Mouse (Mus musculus): ENCODE data around the gene Ip6k1. TPM values are rescaled to one million over a fixed set of nuclear protein-coding genes. Genes with fewer than 3 reads are reported as not detected.

Ip6k1 gene
- polyA plus RNA-seq (2015; fragmentation: Nextera tagmentation; extraction: Ambion mirVana): 88.6 and 99.1 TPM in 2 replicates

DNA sequence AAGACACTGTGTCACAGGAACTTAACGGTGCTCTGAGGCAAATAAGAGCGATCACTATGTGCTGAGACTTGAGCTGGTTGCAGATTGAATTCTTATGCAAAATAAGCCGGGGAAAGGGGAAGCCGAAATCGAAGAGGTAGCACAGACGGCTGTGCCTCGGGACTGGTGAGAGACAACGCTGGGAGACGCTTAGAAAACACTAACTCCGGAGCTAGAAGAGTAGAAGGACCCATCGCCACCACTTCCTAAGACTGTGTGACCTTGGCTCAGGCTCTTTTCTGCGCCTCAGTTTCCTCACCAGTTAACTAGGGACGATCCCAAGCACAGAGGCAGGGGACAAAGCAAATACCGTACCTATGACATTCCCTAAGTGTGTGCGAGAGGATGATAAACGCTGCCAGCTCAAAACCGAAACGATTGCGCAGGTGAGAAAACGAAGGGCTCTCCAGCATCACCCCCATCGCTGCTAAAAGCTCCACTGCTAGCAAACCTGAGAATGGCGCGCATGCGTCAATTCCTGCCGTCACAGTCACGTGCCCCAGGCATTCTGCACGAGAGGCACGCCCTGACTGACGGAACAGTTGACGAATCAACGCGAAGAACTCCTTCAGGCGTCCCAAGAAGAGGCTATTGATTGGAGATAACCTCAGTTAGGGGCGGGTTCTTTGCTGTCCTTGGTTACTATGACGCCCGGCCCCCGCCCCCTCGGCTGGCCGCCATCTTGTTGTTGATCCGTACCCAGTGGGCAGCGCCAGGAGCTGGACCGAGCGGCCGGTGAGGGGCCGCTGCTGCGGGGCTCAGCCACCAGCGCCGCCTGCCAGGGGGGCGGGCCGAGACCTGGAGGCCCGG lies at the start of gene Ip6k1:
Gene Ip6k1 (plus strand): TSS at position 580 of the 849 bp plus-strand sequence.
- H3K9ac ChIP-seq (replicated peaks): peak within 1 kb of the TSS; percentile 92
- no peaks in the 10 kb centered on the region; the same call in 1 of the 2 replicates for H3K36me3 ChIP-seq
- peaks cover 29% of the 10 kb centered on the region for H3K4me1 ChIP-seq
- peak; percentile 99 for ATAC-seq (ENCODE audit: low FRiP score)
- WGBS: under 1% methylated on average over 51 of the region's 51 CpGs
- peak within 1 kb of the TSS; percentile 69 for H3K4me3 ChIP-seq (replicated peaks)
- no peaks in the 10 kb centered on the region for H3K27me3 ChIP-seq (replicated peaks)
- no peaks in the 10 kb centered on the region for H3K9me3 ChIP-seq (replicated peaks)
- peak within 1 kb of the TSS; percentile 81 for H3K4me2 ChIP-seq
- H3K27ac ChIP-seq (replicated peaks): peak within 1 kb of the TSS; percentile 94

DNA sequence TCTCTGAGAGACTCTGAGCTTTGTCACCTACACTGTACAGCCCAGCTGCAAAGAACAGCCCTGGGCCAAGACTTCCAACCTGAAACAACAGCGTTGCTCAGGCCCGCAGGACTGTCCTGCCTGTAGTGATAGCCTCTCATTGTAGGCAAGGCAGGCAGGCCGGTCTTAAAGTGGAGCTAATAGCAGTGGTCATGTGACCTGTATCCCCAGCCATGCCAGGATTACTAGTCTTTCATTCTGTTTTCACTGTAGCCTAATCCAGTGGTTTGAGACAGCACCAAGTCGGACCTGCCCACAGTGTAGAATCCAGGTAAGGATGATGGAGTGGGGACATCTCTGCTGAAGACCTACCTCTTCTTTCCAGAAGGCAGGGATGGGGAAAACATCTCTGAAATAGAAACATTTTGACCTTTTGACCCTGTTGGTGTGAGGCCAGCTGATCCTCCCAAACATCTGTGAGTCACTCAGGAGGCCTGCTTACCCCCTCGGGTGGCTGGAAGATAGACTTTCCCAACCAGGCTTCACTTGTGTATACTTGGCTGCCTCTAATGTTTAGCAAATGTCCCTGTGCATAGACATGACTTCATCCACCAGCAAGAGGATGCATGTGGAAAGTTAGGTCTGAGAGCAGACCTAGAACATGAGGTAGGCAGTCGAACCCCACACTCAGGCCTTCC lies 46.5 kb upstream of the Ip6k1 start:
- Histone ChIP-seq H3K27me3 (replicated peaks) (no peaks in the 10 kb centered on the region), H3K9me3 (replicated peaks) (no peaks in the 10 kb centered on the region), H3K36me3 (peaks cover 5% of the 10 kb centered on the region; the same call in 1 of the 2 replicates), H3K4me2 (no peak overlapping the region), H3K4me3 (replicated peaks) (no peak overlapping the region), H3K27ac (replicated peaks) (no peak overlapping the region), H3K9ac (replicated peaks) (no peak overlapping the region), H3K4me1 (peaks cover 10% of the 10 kb centered on the region)
- no peak for ATAC-seq (ENCODE audit: low FRiP score)
- WGBS: 78% methylated on average over 6 of the region's 6 CpGs

DNA sequence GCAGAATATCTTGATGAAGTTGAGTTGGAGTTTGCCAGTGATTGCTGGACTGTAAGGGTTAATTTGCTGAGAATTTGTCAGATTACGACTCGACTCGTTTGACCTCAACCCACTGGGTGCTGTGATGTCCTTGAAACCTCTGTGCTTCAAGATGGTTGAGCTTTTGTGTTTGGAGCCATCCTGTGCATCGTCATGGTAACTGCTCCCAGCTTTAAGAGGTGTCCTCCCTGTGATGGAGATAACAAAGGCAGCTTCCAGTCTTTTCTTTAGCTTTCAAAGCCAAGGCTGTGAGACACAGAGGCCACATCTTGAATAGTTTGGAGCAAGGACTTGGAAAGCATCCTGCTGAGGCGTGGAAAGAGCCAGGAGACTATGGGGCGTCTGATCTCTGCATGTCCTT lies 45.2 kb upstream of the Ip6k1 start:
- H3K9ac ChIP-seq (replicated peaks): no peak overlapping the region
- no peak overlapping the region for H3K27ac ChIP-seq (replicated peaks)
- no peak for ATAC-seq (ENCODE audit: low FRiP score)
- no peak overlapping the region for H3K4me2 ChIP-seq
- H3K4me3 ChIP-seq (replicated peaks): no peak overlapping the region
- no peaks in the 10 kb centered on the region for H3K9me3 ChIP-seq (replicated peaks)
- 21% methylated on average over 6 of the region's 6 CpGs for WGBS
- peaks cover 15% of the 10 kb centered on the region for H3K4me1 ChIP-seq
- H3K36me3 ChIP-seq: peaks cover 5% of the 10 kb centered on the region; the same call in 1 of the 2 replicates
- no peaks in the 10 kb centered on the region for H3K27me3 ChIP-seq (replicated peaks)

DNA sequence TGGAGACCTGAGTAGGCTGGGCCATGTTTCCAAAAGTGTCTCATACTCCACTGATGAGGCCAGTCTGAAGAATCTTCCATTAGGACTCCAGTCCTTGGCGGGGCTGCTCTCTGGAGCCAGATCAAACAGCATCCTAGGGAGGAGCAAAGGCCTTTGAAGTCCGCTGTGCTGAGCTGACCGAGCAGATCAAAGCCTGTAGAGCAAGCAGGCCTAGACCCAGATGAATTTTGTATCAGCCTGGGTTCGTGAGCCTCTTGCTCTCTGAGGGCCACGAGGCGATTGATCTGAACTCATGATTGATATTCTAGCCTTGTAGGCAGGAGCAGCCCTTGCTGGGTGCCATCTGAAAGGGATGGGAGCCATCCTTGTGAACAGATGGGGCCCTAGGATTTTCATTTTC lies 42.4 kb upstream of the Ip6k1 start:
- Histone ChIP-seq H3K27ac (replicated peaks) (no peak overlapping the region), H3K9ac (replicated peaks) (0 out of 2 replicates have a peak overlapping the region, but pooled peaks have one; percentile 10), H3K4me3 (replicated peaks) (no peak overlapping the region), H3K4me1 (peaks cover 17% of the 10 kb centered on the region), H3K4me2 (no peak overlapping the region), H3K36me3 (peaks cover 5% of the 10 kb centered on the region; the same call in 1 of the 2 replicates), H3K27me3 (replicated peaks) (no peaks in the 10 kb centered on the region), H3K9me3 (replicated peaks) (no peaks in the 10 kb centered on the region)
- WGBS: 56% methylated on average over 6 of the region's 6 CpGs
- no peak for ATAC-seq (ENCODE audit: low FRiP score)

DNA sequence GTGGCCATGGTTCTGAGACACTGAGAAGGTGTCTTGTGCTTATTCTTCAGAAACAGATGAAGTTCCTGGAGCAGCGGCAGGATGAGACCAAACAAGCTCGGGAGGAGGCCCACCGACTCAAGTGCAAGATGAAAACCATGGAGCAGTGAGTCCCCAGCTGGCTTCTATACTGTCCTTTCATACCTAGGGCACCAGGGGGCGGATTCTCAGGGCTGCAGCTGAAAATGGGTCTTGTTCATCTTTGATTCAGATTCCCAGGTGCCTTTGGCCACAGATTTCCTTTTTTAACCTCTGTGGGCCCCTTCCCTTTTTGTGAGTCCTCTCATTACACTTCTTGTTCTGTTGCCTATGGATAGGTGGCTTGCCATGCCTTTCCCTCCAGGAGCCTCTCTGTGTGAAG lies 41.4 kb upstream of the Ip6k1 start:
- no peak for ATAC-seq (ENCODE audit: low FRiP score)
- H3K4me1 ChIP-seq: peaks cover 17% of the 10 kb centered on the region
- peaks cover 5% of the 10 kb centered on the region; the same call in 1 of the 2 replicates for H3K36me3 ChIP-seq
- H3K4me3 ChIP-seq (replicated peaks): no peak overlapping the region
- no peaks in the 10 kb centered on the region for H3K9me3 ChIP-seq (replicated peaks)
- 0 out of 2 replicates have a peak overlapping the region, but pooled peaks have one; percentile 10 for H3K9ac ChIP-seq (replicated peaks)
- 83% methylated on average over 4 of the region's 4 CpGs for WGBS
- peak overlapping the region; percentile 37 for H3K4me2 ChIP-seq
- peak overlapping the region; percentile 70 for H3K27ac ChIP-seq (replicated peaks)
- H3K27me3 ChIP-seq (replicated peaks): no peaks in the 10 kb centered on the region

DNA sequence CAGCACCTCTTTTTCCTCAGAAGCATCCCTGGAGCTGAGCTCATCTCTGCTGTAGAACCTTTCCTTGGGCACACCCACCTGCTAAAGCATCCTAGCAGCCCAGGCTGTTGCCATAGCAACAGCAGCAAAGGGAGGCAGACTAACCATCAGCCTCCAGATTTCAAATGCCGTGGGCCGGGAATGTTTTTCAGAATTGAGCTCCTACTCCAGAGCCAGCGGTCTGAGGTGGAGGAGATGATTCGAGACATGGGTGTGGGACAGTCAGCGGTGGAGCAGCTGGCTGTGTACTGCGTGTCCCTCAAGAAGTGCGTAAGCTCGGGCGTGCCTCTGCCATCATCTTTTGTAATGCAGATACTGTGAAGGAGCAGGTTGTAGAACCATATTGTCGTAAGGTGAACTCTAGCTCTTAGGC lies 40.9 kb upstream of the Ip6k1 start:
- Histone ChIP-seq H3K4me2 (peak overlapping the region; percentile 37), H3K27me3 (replicated peaks) (no peaks in the 10 kb centered on the region), H3K4me1 (peaks cover 17% of the 10 kb centered on the region), H3K9ac (replicated peaks) (no peak overlapping the region), H3K36me3 (peaks cover 5% of the 10 kb centered on the region; the same call in 1 of the 2 replicates), H3K27ac (replicated peaks) (peak overlapping the region; percentile 70), H3K4me3 (replicated peaks) (no peak overlapping the region), H3K9me3 (replicated peaks) (no peaks in the 10 kb centered on the region)
- WGBS: 68% methylated on average over 10 of the region's 10 CpGs
- ATAC-seq (ENCODE audit: low FRiP score): peak; percentile 80; the same call in 1 of the 2 replicates

DNA sequence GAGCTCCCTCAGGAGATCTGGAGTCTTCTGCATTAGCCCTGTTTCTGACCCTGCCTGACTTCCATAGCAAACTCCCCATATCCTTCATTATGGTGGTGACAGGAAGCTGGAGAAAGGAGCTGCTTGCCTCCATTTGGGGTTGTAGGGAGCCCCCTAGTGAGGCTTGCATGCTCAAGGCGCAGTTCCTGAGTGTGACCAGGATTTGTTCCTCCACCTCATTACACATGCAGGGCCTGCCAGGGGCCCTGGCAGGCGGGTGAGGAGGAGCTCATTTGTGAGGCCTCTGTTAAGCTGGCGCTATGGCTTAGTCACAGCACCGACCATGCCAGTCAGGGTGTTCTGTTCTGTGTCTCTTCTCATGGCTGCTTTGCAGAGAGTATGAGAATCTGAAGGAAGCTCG lies 40.4 kb upstream of the Ip6k1 start:
- H3K36me3 ChIP-seq: peaks cover 5% of the 10 kb centered on the region; the same call in 1 of the 2 replicates
- no peak overlapping the region for H3K4me3 ChIP-seq (replicated peaks)
- H3K27ac ChIP-seq (replicated peaks): peak overlapping the region; percentile 70
- H3K27me3 ChIP-seq (replicated peaks): no peaks in the 10 kb centered on the region
- H3K9me3 ChIP-seq (replicated peaks): no peaks in the 10 kb centered on the region
- WGBS: 54% methylated on average over 5 of the region's 5 CpGs
- peak; percentile 60 for ATAC-seq (ENCODE audit: low FRiP score)
- peak overlapping the region; percentile 37 for H3K4me2 ChIP-seq
- peaks cover 17% of the 10 kb centered on the region for H3K4me1 ChIP-seq
- no peak overlapping the region for H3K9ac ChIP-seq (replicated peaks)

DNA sequence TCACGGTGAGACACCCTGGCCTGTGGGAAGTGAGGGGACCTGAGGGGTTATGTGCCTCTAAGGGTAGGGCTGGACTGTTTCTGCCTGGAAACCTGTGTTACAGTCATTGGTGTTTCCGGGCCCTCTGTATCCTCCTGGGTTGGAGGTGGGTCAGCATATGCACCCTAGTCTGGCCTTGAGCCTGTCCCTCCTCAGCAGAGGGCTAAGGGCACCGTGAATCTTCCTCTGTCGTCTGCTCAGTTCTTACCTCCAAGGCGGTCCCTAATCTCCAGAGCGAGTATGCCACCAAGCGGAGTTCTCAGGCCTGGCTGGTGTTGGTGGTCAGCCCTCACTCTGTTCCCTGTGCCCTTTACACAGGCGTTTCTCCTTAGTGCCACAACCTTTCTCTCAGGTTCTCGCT lies 39.4 kb upstream of the Ip6k1 start:
- Histone ChIP-seq H3K4me2 (no peak overlapping the region), H3K9me3 (replicated peaks) (no peaks in the 10 kb centered on the region), H3K4me1 (peaks cover 17% of the 10 kb centered on the region), H3K4me3 (replicated peaks) (no peak overlapping the region), H3K9ac (replicated peaks) (no peak overlapping the region), H3K27me3 (replicated peaks) (no peaks in the 10 kb centered on the region), H3K36me3 (peaks cover 2% of the 10 kb centered on the region; the same call in 1 of the 2 replicates), H3K27ac (replicated peaks) (no peak overlapping the region)
- 92% methylated on average over 9 of the region's 9 CpGs for WGBS
- no peak for ATAC-seq (ENCODE audit: low FRiP score)

DNA sequence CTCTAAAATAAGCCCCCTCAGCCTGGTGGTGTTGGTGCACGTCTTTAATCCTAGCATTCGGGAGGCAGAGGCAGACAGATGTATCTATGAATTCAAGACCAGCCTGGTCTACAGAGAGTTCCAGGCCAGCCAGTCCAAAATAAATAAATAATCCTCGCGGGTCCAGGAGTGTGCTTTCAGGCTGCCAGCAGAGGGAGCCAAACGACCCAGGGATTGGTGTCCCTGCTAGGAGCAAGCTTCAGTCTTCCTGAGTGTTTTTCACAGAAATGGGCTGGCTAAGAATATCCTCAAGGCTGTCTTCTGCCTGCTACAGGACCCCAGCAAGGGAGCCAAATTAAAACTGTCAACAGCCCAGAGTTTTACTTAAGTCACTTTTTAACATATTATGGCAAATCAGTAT lies 38.6 kb upstream of the Ip6k1 start:
- Histone ChIP-seq H3K9ac (replicated peaks) (no peak overlapping the region), H3K36me3 (peaks cover 2% of the 10 kb centered on the region; the same call in 1 of the 2 replicates), H3K9me3 (replicated peaks) (no peaks in the 10 kb centered on the region), H3K4me2 (no peak overlapping the region), H3K4me1 (peaks cover 17% of the 10 kb centered on the region), H3K4me3 (replicated peaks) (no peak overlapping the region), H3K27me3 (replicated peaks) (no peaks in the 10 kb centered on the region), H3K27ac (replicated peaks) (no peak overlapping the region)
- 29% methylated on average over 5 of the region's 5 CpGs for WGBS
- peak; percentile 67; the same call in 1 of the 2 replicates for ATAC-seq (ENCODE audit: low FRiP score)

DNA sequence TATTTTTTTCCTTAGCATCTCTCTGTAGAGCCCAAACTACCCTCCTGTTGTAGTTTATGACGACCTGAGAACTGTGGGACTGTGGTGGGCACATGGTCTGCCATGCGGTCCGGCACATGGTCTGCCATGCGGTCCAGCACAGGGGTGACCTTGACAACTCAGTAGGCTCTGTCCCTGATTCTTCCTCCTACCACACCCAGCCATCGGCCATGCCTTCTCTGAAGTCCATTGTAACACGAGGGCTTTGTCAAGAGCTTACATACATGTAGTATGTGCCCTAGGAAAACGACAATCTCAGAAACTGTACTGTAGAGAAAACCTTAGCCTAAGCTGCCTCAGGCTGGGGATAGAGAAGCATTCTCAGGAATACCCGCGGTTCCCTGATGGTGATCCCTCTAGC lies 37.6 kb upstream of the Ip6k1 start:
- H3K4me1 ChIP-seq: peaks cover 17% of the 10 kb centered on the region
- WGBS: 95% methylated on average over 9 of the region's 9 CpGs

DNA sequence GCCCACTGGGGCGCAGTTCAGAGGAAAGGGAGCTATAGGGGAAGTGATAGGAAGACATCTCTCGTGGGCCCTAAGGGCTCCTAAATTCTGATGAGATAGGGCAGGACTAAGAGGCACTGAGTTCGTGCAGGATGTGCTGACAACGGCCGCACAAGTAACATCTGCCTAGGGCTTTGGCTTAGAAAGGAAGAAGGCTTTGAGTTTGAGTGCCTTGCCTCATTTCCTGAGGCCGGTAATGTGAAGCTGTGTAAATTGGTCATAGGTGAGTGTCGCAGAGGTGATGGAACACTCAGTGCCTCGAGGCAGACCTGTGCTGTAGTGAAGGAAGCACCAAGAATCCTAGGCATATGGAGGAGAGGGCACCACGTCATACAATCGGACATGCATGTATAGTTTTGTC lies 35.6 kb upstream of the Ip6k1 start:
- H3K4me2 ChIP-seq: no peak overlapping the region
- no peak overlapping the region for H3K4me3 ChIP-seq (replicated peaks)
- H3K27me3 ChIP-seq (replicated peaks): no peaks in the 10 kb centered on the region
- H3K9ac ChIP-seq (replicated peaks): no peak overlapping the region
- no peak overlapping the region for H3K27ac ChIP-seq (replicated peaks)
- H3K9me3 ChIP-seq (replicated peaks): no peaks in the 10 kb centered on the region
- peaks cover 7% of the 10 kb centered on the region for H3K4me1 ChIP-seq
- no peak for ATAC-seq (ENCODE audit: low FRiP score)
- 91% methylated on average over 10 of the region's 10 CpGs for WGBS
- no peaks in the 10 kb centered on the region for H3K36me3 ChIP-seq

More for the DNA sequence above, 37.6 kb upstream of the Ip6k1 start:
- H3K4me2 ChIP-seq: no peak overlapping the region
- H3K9me3 ChIP-seq (replicated peaks): no peaks in the 10 kb centered on the region
- H3K4me3 ChIP-seq (replicated peaks): no peak overlapping the region
- no peak overlapping the region for H3K27ac ChIP-seq (replicated peaks)
- no peak for ATAC-seq (ENCODE audit: low FRiP score)
- H3K9ac ChIP-seq (replicated peaks): no peak overlapping the region
- no peaks in the 10 kb centered on the region for H3K36me3 ChIP-seq
- no peaks in the 10 kb centered on the region for H3K27me3 ChIP-seq (replicated peaks)

All from neural tube, embryonic 15.5 days (tissue).